Mouse (Mus musculus) liver, adult 2 months (tissue): ENCODE data around the gene Slc27a4. TPM values are rescaled to one million over a fixed set of nuclear protein-coding genes. Genes with fewer than 3 reads are reported as not detected.

Source experiments
- DNase-seq: peaks from one replicate; pipeline ENCODE4 v3.0.0-alpha.2; 2011; ENCODE audit warnings: low read depth, low spot score; ENCODE audit errors: extremely low read depth
- H3K27ac ChIP-seq: fragments of 200-500 bp; replicated peaks from 2 replicates; pipeline ENCODE4 v1.5.1; 2012; ENCODE audit warnings: low read depth, mild to moderate bottlenecking, control low read depth, inconsistent platforms, low read length; ENCODE audit not compliant: insufficient read depth
- H3K27me3 ChIP-seq: fragments of 200-500 bp; 2 replicates; pipeline ENCODE4 v1.6.1; 2012; ENCODE audit warnings: mild to moderate bottlenecking, moderate library complexity, low read length, inconsistent platforms; ENCODE audit not compliant: control insufficient read depth, insufficient read depth
- H3K36me3 ChIP-seq: fragments of 200-500 bp; 2 replicates; pipeline ENCODE4 v1.6.1; 2012; ENCODE audit warnings: low read length, inconsistent platforms; ENCODE audit not compliant: control insufficient read depth, insufficient read depth
- H3K4me1 ChIP-seq: fragments of 200-500 bp; 2 replicates; pipeline ENCODE4 v1.6.1; 2011; ENCODE audit warnings: low read length; ENCODE audit not compliant: control insufficient read depth, insufficient read depth
- H3K4me3 ChIP-seq: fragments of 200-500 bp; 2 replicates; pipeline ENCODE4 v1.5.1; 2011; ENCODE audit warnings: low read depth, mild to moderate bottlenecking, control low read depth, low read length, moderate library complexity; ENCODE audit not compliant: insufficient read depth
- H3K79me2 ChIP-seq: fragments of 200-500 bp; 2 replicates; pipeline ENCODE4 v1.6.1; 2012; ENCODE audit warnings: inconsistent platforms, mild to moderate bottlenecking, low read length, moderate library complexity; ENCODE audit not compliant: control insufficient read depth, insufficient read depth
- H3K9ac ChIP-seq: fragments of 200-500 bp; 2 replicates; pipeline ENCODE4 v1.6.1; 2012; ENCODE audit warnings: low read depth, mild to moderate bottlenecking, control low read depth, inconsistent platforms, low read length
- CTCF ChIP-seq: fragments of 200-500 bp; IDR thresholded peaks from 2 replicates; pipeline ENCODE4 v1.5.1; 2011; ENCODE audit warnings: low read depth, low read length, control low read depth
- POLR2A ChIP-seq: fragments of 200-500 bp; IDR thresholded peaks from 2 replicates; pipeline ENCODE4 v1.6.1; 2011; ENCODE audit warnings: low read length, control low read depth; ENCODE audit not compliant: insufficient read depth; ENCODE audit errors: extremely low read depth
- WGBS: fragments of 180-500 bp; shearing (Covaris S2); methylation state at CpG from one replicate; pipeline ENCODE4 v1.1.7; 2018; 5-methylcytosine and 5-hydroxymethylcytosine counted together
- polyA plus RNA-seq: library from polyadenylated mRNA; depleted of rRNA; stranded (reverse); fragments of >200 nt; gene quantifications from 2 replicates; pipeline ENCODE4 v1.2.3, GENCODE M21; 2012
- total RNA-seq: library from RNA; depleted of rRNA; stranded (reverse); fragments of >200 nt; gene quantifications from 2 replicates; pipeline ENCODE4 v1.2.3, GENCODE M21; 2014

The Slc27a4 gene
- total and polyA plus RNA-seq, 2 experiments: 9.2 to 31.5 TPM

DNA sequence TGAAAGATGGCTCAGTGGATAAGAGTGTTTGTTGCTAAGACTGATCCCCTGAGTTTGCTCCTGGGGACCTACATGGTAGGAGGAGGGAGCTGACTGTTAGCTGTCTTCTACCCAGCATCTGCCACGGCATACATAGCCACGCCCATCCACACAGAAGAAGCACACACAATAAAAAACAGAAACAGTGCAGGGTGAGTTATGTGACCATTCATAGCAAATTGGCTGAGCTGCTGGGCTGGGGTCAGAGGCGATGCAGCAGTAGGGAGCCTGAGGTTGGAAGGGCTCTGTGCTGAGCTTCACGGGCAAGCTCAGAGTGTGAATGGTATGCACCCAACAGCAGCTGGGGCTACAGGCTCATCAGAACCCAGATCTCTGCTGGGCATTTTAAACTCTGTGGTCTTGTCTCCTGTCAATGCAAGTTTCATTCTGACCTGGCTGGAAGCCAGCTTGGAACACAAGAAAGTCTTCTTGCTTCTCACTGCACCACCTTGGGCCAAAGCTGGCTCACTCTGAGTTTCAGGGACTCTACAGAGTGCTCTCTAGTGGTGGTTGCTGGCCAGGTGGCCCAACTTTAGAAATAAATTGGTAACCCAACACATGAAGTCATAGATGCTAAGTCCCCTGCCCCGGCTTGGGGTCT, 47.5 kb downstream of the Slc27a4 start:
- Histone ChIP-seq H3K27ac (no peak overlapping the region), H3K36me3 (no peaks in the 10 kb centered on the region), H3K4me3 (no peak overlapping the region), H3K9ac (no peak overlapping the region), H3K4me1 (no peaks in the 10 kb centered on the region), H3K79me2 (no peaks in the 10 kb centered on the region), H3K27me3 (no peaks in the 10 kb centered on the region; the same call in 1 of the 2 replicates)
- 69% methylated on average over 5 of the region's 5 CpGs for WGBS
- TF ChIP-seq POLR2A (no peak), CTCF (no peak)
- no peak for DNase-seq

DNA sequence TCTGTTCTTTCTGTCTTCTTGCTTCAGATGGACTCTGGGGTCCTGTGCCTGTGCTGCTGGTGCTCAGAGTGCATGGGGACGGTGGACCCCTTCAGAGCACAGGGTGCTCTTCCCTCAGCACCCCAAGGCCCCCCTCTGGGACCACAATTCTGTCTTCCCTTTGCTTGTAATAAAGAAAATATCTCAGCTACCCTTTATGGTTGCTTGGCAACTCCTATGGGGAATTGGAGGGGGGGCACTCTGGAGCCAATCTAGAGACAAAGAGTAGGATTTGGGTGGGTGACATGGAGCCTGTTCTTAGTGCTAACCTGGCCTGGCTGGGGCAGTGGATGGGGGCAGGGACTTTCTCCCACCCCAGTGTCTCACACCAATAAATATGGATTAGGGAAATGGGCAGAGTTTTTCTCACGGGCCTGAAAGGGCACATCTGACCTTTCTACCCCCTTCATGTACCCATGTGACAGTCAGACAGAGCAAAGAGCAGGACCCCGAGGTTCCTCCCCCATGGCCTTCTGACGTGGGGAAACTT, 50.6 kb downstream of the Slc27a4 start:
- WGBS: 55% methylated on average over 4 of the region's 4 CpGs
- Histone ChIP-seq H3K27ac (no peak overlapping the region), H3K36me3 (no peaks in the 10 kb centered on the region), H3K4me1 (no peaks in the 10 kb centered on the region), H3K79me2 (no peaks in the 10 kb centered on the region), H3K9ac (no peak overlapping the region), H3K27me3 (no peaks in the 10 kb centered on the region), H3K4me3 (no peak overlapping the region)
- TF ChIP-seq CTCF (no peak), POLR2A (no peak)
- DNase-seq: no peak

DNA sequence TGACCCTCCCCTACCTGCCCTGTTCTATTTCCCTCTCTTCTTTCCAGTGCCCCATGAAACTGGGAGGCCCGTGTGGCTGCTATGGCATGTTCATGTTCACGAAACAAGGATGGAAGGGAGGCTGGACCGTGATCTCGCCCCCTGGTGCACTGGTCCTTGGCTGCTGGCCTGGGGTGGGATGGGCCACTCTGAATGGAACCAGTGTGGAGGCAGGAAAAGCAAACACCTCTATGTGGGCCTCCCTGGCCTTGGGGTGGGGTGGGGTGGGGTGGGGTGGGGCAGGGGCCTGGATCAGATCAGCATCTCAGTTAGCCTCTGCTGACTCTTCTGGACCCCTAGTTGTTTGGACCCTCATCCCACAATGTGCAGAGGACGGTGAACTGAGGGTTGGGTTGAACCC, 51.3 kb downstream of the Slc27a4 start:
- 68% methylated on average over 5 of the region's 5 CpGs for WGBS
- no peak overlapping the region for H3K27ac ChIP-seq
- no peak for DNase-seq
- H3K9ac ChIP-seq: no peak overlapping the region
- no peaks in the 10 kb centered on the region for H3K4me1 ChIP-seq
- H3K27me3 ChIP-seq: no peaks in the 10 kb centered on the region
- TF ChIP-seq POLR2A (no peak), CTCF (no peak)
- H3K4me3 ChIP-seq: no peak overlapping the region
- H3K36me3 ChIP-seq: no peaks in the 10 kb centered on the region
- H3K79me2 ChIP-seq: no peaks in the 10 kb centered on the region

DNA sequence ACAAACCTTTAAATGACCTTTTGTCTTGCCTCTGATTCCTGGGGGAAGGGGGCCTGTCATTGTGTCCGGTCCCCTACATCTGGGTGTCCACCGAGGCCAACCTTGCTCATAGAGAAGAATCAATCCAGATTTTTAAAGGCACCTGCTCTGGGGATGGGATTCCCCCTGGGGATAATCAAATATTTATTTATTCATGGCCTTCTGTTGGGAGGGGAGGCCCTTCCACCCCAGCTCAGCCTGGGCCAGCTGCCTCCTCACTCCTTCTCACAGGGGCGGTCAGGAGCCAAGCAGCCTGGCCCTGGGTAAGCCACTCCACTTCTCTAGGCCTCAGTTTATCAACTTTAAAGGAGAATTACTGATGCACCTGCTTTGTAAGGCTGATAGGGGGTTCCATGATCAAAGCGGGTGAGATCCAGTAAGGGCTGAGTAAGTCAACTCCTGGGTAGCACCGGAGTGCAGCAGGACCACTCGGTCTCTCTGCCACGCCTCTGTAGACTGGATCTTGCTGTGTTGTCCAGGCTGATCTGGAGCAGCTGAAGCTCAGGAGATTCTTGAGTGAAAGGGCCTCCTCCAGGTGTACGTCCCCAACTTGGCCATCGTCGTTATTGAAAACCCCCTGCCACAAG, 53.3 kb downstream of the Slc27a4 start:
- Histone ChIP-seq H3K79me2 (no peaks in the 10 kb centered on the region), H3K36me3 (no peaks in the 10 kb centered on the region), H3K27ac (no peak overlapping the region), H3K9ac (no peak overlapping the region), H3K4me1 (no peaks in the 10 kb centered on the region), H3K27me3 (no peaks in the 10 kb centered on the region), H3K4me3 (no peak overlapping the region)
- TF ChIP-seq POLR2A (no peak), CTCF (no peak)
- whole genome bisulfite sequencing: 77% methylated on average over 10 of the region's 10 CpGs
- DNase-seq: no peak

DNA sequence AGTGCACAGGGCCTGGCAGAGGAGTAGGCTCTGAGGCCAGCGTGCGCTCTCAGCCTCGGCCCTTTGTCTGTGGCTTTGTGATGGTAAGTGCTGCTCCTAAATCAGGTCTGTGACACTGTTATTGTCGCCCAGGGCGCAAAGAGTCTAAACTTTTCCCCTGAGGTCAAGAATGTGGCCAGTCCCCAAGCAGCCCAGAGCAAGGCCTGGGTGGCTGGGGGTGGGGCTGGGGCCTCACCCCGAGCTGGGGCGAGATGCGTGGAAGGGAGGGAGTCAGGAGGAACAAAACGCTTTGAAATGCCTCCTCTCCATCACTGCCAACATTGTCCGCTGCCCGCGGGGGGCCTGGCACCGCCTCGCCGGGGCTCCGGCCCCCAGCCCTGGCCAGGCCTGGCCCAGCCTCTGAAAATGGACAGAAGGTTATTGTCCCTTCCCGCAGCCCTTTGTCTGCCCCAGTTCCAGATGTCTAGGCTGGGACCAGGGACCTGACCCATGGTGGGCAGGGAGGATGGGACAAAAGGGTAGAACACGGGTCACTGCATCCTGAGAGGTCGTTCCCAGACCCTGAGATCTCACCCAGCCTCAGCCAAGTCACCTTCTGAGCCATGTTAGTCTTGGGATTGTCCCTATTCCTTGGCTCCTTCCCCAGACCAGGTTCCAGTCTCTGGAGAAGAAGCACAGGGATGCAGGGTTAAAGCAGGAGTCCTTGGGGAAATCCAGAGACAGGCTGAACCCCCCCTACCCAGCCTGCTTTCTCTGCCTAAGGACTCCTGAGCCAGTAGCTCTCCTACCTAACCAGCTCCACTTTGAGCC, 54.2 kb downstream of the Slc27a4 start:
- no peak for DNase-seq
- H3K9ac ChIP-seq: no peak overlapping the region
- H3K4me3 ChIP-seq: no peak overlapping the region
- no peaks in the 10 kb centered on the region for H3K4me1 ChIP-seq
- no peaks in the 10 kb centered on the region for H3K27me3 ChIP-seq
- no peaks in the 10 kb centered on the region for H3K79me2 ChIP-seq
- H3K36me3 ChIP-seq: no peaks in the 10 kb centered on the region
- TF ChIP-seq POLR2A (no peak), CTCF (no peak)
- 52% methylated on average over 19 of the region's 19 CpGs for WGBS
- H3K27ac ChIP-seq: no peak overlapping the region
